Mouse (Mus musculus): ENCODE results near the gene Spns3.

DNA sequence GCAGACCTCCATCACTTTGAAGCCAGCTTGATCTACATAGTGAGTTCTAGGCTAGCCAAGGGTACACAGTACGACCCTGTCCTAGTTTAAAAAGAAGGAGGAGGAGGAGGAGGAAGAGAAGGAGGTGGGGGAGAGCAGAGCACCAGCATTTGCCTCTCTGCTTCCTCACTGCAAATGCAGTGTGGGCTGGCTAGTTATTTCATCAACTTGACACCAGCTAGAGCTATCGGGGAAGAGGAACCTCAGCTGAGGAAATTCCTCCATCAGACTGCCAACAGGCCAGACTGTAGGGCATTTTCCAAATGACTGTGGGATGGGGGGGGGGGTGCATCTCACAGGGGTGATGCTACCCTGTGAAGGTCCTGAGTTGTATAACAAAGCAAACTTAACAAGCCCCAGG, 31.9 kb downstream of the Spns3 start:
- no peak for TF ChIP-seq EP300 (IDR thresholded peaks at IDR 0.05; ENCODE audit: low read depth)
- no peak for TF ChIP-seq CTCF (IDR thresholded peaks at IDR 0.05; ENCODE audit: low read depth)

Measured in heart, postnatal 0 days (tissue).